Mouse (Mus musculus) intestine, embryonic 14.5 days (tissue): ENCODE measurements around the gene Vamp4. TPM values are rescaled to one million over a fixed set of nuclear protein-coding genes. Genes with fewer than 3 reads are reported as not detected.
"Not testable (repeated sequence)": the region's sequence is repeated elsewhere in the genome, so short reads cannot be mapped to it uniquely, and the experiment has no call there.

Experiments used
- ATAC-seq: fragments of 200-750 bp; cut with Nextera tagmentation; replicated peaks from 2 replicates; pipeline ENCODE4 v1.8.0; 2017; ENCODE audit warnings: low read depth, moderate number of reproducible peaks, moderate TSS enrichment, moderate library complexity; ENCODE audit not compliant: low FRiP score, low TSS enrichment
- DNase-seq: peaks from one replicate; pipeline ENCODE4 v3.0.0-alpha.2; 2018; ENCODE audit warnings: low spot score
- H3K27ac ChIP-seq: fragments of 300-500 bp; sonication (generic); 2 replicates; pipeline ENCODE4 v1.5.1; 2014; ENCODE audit warnings: low read depth, mild to moderate bottlenecking, control low read depth
- H3K27me3 ChIP-seq: fragments of 300-500 bp; sonication (generic); replicated peaks from 2 replicates; pipeline ENCODE4 v1.6.1; 2014; ENCODE audit warnings: low read length, control low read depth; ENCODE audit not compliant: control insufficient read depth, insufficient read depth
- H3K36me3 ChIP-seq: fragments of 300-500 bp; sonication (generic); 2 replicates; pipeline ENCODE4 v1.6.1; 2014; ENCODE audit warnings: low read length, control low read depth; ENCODE audit not compliant: control insufficient read depth, insufficient read depth
- H3K4me1 ChIP-seq: fragments of 300-500 bp; sonication (generic); replicated peaks from 2 replicates; pipeline ENCODE4 v1.6.1; 2014; ENCODE audit warnings: low read length, control low read depth, mixed read lengths; ENCODE audit not compliant: control insufficient read depth, insufficient read depth
- H3K4me2 ChIP-seq: fragments of 300-500 bp; sonication (generic); 2 replicates; pipeline ENCODE4 v1.6.1; 2014; ENCODE audit warnings: low read length
- H3K4me3 ChIP-seq: fragments of 300-500 bp; sonication (generic); 2 replicates; pipeline ENCODE4 v1.5.1; 2014; ENCODE audit warnings: low read depth, low read length, control low read depth, mixed read lengths
- H3K9ac ChIP-seq: fragments of 300-500 bp; sonication (generic); 2 replicates; pipeline ENCODE4 v1.6.1; 2014; ENCODE audit warnings: mild to moderate bottlenecking, low read length
- H3K9me3 ChIP-seq: fragments of 300-500 bp; sonication (generic); 2 replicates; pipeline ENCODE4 v1.6.1; 2016; ENCODE audit warnings: low read length, control low read depth; ENCODE audit not compliant: control insufficient read depth
- WGBS: fragments of 180-500 bp; shearing (Covaris S2); extraction: QIAGEN DNeasy Blood & Tissue Kit; methylation state at CpG from one replicate; pipeline ENCODE4 v1.1.7; 2014; 5-methylcytosine and 5-hydroxymethylcytosine counted together
- polyA plus RNA-seq: library from polyadenylated mRNA; unstranded; fragments of >200 nt; fragmentation: Nextera tagmentation; extraction: Ambion mirVana; gene quantifications from 2 replicates; pipeline ENCODE4 v1.2.1, GENCODE M21; 2014

Vamp4 gene
- polyA plus RNA-seq, 1 experiment from 2014 or later, result 49.2 TPM

- WGBS, result 83% methylated on average over 4 of the region's 4 CpGs
- ATAC-seq, H3K36me3 ChIP-seq, H3K4me2 ChIP-seq, H3K27ac ChIP-seq, H3K9me3 ChIP-seq, H3K9ac ChIP-seq, H3K4me1 ChIP-seq, DNase-seq, H3K4me3 ChIP-seq, H3K27me3 ChIP-seq: not testable (repeated sequence)
Measured at GRCm38 (mm10) chr1:162627821-162628220, 57.5 kb downstream of the Vamp4 start.

GRCm38 (mm10) chr1:162628326-162628725 is 58.0 kb downstream of the Vamp4 start:
- 94% methylated on average over 15 of the region's 15 CpGs for WGBS
- H3K27me3 ChIP-seq, ATAC-seq, H3K4me2 ChIP-seq, H3K27ac ChIP-seq, DNase-seq, H3K36me3 ChIP-seq, H3K9ac ChIP-seq, H3K4me3 ChIP-seq, H3K4me1 ChIP-seq, H3K9me3 ChIP-seq: not testable (repeated sequence)

GRCm38 (mm10) chr1:162635291-162635931 is 65.1 kb downstream of the Vamp4 start:
- H3K4me3 ChIP-seq, ATAC-seq, H3K9me3 ChIP-seq, H3K4me2 ChIP-seq, DNase-seq, H3K27ac ChIP-seq, H3K9ac ChIP-seq, H3K27me3 ChIP-seq, H3K36me3 ChIP-seq, H3K4me1 ChIP-seq: not testable (repeated sequence)
- WGBS, result 53% methylated on average over 1 of the region's 1 CpGs

- H3K9me3 ChIP-seq, result 0 out of 2 replicates have a peak, but pooled peaks cover 10% of the 10 kb centered on the region
- H3K4me1 ChIP-seq, result no peaks in the 10 kb centered on the region
- ATAC-seq (no peak), DNase-seq (no peak)
- no peak overlapping the region for H3K27ac ChIP-seq
- no peak overlapping the region for H3K4me3 ChIP-seq
- 74% methylated on average over 3 of the region's 3 CpGs for WGBS
- no peaks in the 10 kb centered on the region for H3K36me3 ChIP-seq
- no peak overlapping the region for H3K4me2 ChIP-seq
- no peaks in the 10 kb centered on the region for H3K27me3 ChIP-seq
- H3K9ac ChIP-seq, result no peak overlapping the region
Measured at GRCm38 (mm10) chr1:162636516-162636915, 66.2 kb downstream of the Vamp4 start.

GRCm38 (mm10) chr1:162638535-162638934 is 68.2 kb downstream of the Vamp4 start:
- no peak for ATAC-seq
- Histone ChIP-seq H3K9ac (no peak overlapping the region), H3K27ac (no peak overlapping the region), H3K36me3 (no peaks in the 10 kb centered on the region), H3K4me1 (no peaks in the 10 kb centered on the region), H3K27me3 (no peaks in the 10 kb centered on the region), H3K4me3 (no peak overlapping the region), H3K9me3 (0 out of 2 replicates have a peak, but pooled peaks cover 8% of the 10 kb centered on the region), H3K4me2 (no peak overlapping the region)
- 84% methylated on average over 4 of the region's 4 CpGs for WGBS
- DNase-seq, result no peak

GRCm38 (mm10) chr1:162639051-162639750 is 68.9 kb downstream of the Vamp4 start, which contains the start of gene Myoc:
TSS of gene Myoc (plus strand) at chr1:162639155.
- Histone ChIP-seq H3K4me3 (no peak within 1 kb of the TSS), H3K27me3 (no peaks in the 10 kb centered on the region), H3K9me3 (0 out of 2 replicates have a peak, but pooled peaks cover 4% of the 10 kb centered on the region), H3K9ac (no peak within 1 kb of the TSS), H3K4me1 (no peaks in the 10 kb centered on the region), H3K27ac (no peak within 1 kb of the TSS), H3K36me3 (no peaks in the 10 kb centered on the region), H3K4me2 (no peak within 1 kb of the TSS)
- DNase-seq, result no peak
- WGBS, result 84% methylated on average over 10 of the region's 10 CpGs
- ATAC-seq, result no peak

GRCm38 (mm10) chr1:162639861-162640260 is 69.5 kb downstream of the Vamp4 start:
- Histone ChIP-seq H3K27me3 (no peaks in the 10 kb centered on the region), H3K27ac (no peak overlapping the region), H3K36me3 (no peaks in the 10 kb centered on the region), H3K4me1 (no peaks in the 10 kb centered on the region), H3K4me3 (no peak overlapping the region), H3K9ac (no peak overlapping the region), H3K9me3 (no peaks in the 10 kb centered on the region), H3K4me2 (no peak overlapping the region)
- 93% methylated on average over 1 of the region's 1 CpGs for WGBS
- DNase-seq (no peak), ATAC-seq (no peak)

GRCm38 (mm10) chr1:162642591-162642990 is 72.3 kb downstream of the Vamp4 start:
- no peak for DNase-seq
- 84% methylated on average over 3 of the region's 3 CpGs for WGBS
- Histone ChIP-seq H3K27me3 (no peaks in the 10 kb centered on the region), H3K36me3 (no peaks in the 10 kb centered on the region), H3K27ac (no peak overlapping the region), H3K4me3 (no peak overlapping the region), H3K9me3 (no peaks in the 10 kb centered on the region), H3K4me2 (no peak overlapping the region), H3K4me1 (no peaks in the 10 kb centered on the region), H3K9ac (no peak overlapping the region)
- ATAC-seq, result no peak

GRCm38 (mm10) chr1:162643752-162644151 is 73.4 kb downstream of the Vamp4 start:
- Histone ChIP-seq H3K4me3 (no peak overlapping the region), H3K27ac (no peak overlapping the region), H3K4me2 (no peak overlapping the region), H3K36me3 (no peaks in the 10 kb centered on the region), H3K9me3 (no peaks in the 10 kb centered on the region), H3K4me1 (no peaks in the 10 kb centered on the region), H3K9ac (no peak overlapping the region), H3K27me3 (no peaks in the 10 kb centered on the region)
- DNase-seq (no peak), ATAC-seq (no peak)
- WGBS, result 37% methylated on average over 4 of the region's 4 CpGs
